Mouse (Mus musculus): ENCODE data around the gene Ppp1r1a. TPM values are rescaled to one million over a fixed set of nuclear protein-coding genes. Genes with fewer than 3 reads are reported as not detected.

The Ppp1r1a gene
- polyA plus RNA-seq, 1 experiment from 2014 or later = 7.1 TPM

DNA sequence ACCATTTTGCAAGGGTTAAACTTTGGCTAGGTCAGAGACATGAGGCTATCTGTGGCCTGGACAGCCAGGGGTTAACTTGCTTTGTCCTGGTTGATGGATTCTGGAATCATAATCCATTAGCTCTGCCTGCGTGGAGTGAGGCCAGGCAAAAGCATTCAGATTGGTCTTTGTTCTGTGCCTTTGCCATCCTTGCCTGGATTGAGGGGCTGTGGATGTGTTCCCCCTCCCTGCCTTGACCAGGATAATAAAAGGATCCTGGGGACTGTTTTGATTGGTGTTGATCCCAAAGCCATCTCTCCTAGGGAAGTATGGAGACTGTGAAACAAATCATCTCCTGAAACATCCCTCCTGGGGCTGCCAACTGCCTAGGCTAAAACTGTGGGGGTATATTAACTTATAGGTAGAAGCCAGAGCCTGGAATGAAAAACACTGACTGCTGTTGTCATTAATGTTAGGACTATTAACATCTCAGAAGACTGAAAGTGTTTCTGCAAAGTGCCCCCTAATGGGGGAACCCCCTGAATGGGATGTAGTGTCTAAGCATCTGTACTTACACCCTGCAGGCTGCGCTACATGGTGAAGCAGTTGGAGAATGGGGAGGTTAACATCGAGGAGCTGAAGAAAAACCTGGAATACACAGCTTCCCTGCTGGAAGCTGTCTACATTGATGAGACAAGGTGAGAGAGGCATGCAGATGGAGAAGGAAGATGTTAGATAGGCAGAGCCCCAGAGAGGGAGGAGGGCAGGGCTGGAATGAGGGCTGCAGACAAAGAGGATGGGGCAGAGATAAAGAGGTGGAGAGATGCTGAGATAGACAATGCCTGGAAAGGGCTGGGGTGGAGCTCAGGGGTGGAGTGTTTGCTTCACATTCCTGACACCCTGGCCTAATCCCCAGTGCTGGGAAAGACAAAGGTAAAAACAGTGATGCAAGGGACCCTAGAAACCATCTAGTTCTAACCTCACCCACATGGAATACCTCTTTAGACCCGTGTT is 18.1 kb downstream of the Ppp1r1a start:
- Histone ChIP-seq H3K4me1 (replicated peaks; ENCODE audit: control insufficient read depth, insufficient read depth) (no peaks in the 10 kb centered on the region), H3K9me3 (ENCODE audit: control insufficient read depth, low read length) (no peaks in the 10 kb centered on the region), H3K36me3 (ENCODE audit: control insufficient read depth, insufficient read depth, low read length) (no peaks in the 10 kb centered on the region), H3K27me3 (ENCODE audit: control insufficient read depth, insufficient read depth, low read length) (no peaks in the 10 kb centered on the region), H3K27ac (replicated peaks) (no peak overlapping the region), H3K4me2 (replicated peaks; ENCODE audit: low read depth) (no peak overlapping the region), H3K4me3 (ENCODE audit: low read depth, low read length) (no peak overlapping the region), H3K9ac (ENCODE audit: low read length) (no peak overlapping the region)
- no peak for DNase-seq (ENCODE audit: low spot score)
- ATAC-seq (ENCODE audit: low FRiP score, low TSS enrichment) = no peak
- TF ChIP-seq EP300 (optimal IDR thresholded peaks at IDR 0.05) (no peak), CTCF (IDR thresholded peaks at IDR 0.05; ENCODE audit: low read depth) (no peak)
- WGBS = 31% methylated on average over 4 of the region's 4 CpGs

- no peak for ATAC-seq (ENCODE audit: low FRiP score, low TSS enrichment)
- 19% methylated on average over 5 of the region's 5 CpGs for WGBS
Observed at GRCm38 (mm10) chr15:103518600-103519385, 19.0 kb downstream of the Ppp1r1a start.

GRCm38 (mm10) chr15:103514914-103515313 is 22.9 kb downstream of the Ppp1r1a start:
- no peak overlapping the region for H3K9ac ChIP-seq (ENCODE audit: low read length)
- H3K27me3 ChIP-seq (ENCODE audit: control insufficient read depth, insufficient read depth, low read length) = no peaks in the 10 kb centered on the region
- no peaks in the 10 kb centered on the region for H3K4me1 ChIP-seq (replicated peaks; ENCODE audit: control insufficient read depth, insufficient read depth)
- H3K9me3 ChIP-seq (ENCODE audit: control insufficient read depth, low read length) = no peaks in the 10 kb centered on the region
- no peak for TF ChIP-seq EP300 (optimal IDR thresholded peaks at IDR 0.05)
- no peak for TF ChIP-seq CTCF (IDR thresholded peaks at IDR 0.05; ENCODE audit: low read depth)
- 30% methylated on average over 3 of the region's 3 CpGs for WGBS
- H3K4me2 ChIP-seq (replicated peaks; ENCODE audit: low read depth) = peak overlapping the region; percentile 42
- no peak for DNase-seq (ENCODE audit: low spot score)
- H3K4me3 ChIP-seq (ENCODE audit: low read depth, low read length) = no peak overlapping the region
- H3K27ac ChIP-seq (replicated peaks) = peak overlapping the region; percentile 75
- no peak; the same call in 1 of the 2 replicates for ATAC-seq (ENCODE audit: low FRiP score, low TSS enrichment)
- H3K36me3 ChIP-seq (ENCODE audit: control insufficient read depth, insufficient read depth, low read length) = no peaks in the 10 kb centered on the region

More at GRCm38 (mm10) chr15:103518600-103519385, 19.0 kb downstream of the Ppp1r1a start:
- DNase-seq (ENCODE audit: low spot score) = no peak
- no peaks in the 10 kb centered on the region for H3K27me3 ChIP-seq (ENCODE audit: control insufficient read depth, insufficient read depth, low read length)
- no peaks in the 10 kb centered on the region for H3K36me3 ChIP-seq (ENCODE audit: control insufficient read depth, insufficient read depth, low read length)
- H3K4me1 ChIP-seq (replicated peaks; ENCODE audit: control insufficient read depth, insufficient read depth) = no peaks in the 10 kb centered on the region
- H3K27ac ChIP-seq (replicated peaks) = no peak overlapping the region
- no peak for TF ChIP-seq EP300 (optimal IDR thresholded peaks at IDR 0.05)
- no peak for TF ChIP-seq CTCF (IDR thresholded peaks at IDR 0.05; ENCODE audit: low read depth)
- H3K9ac ChIP-seq (ENCODE audit: low read length) = no peak overlapping the region
- H3K4me3 ChIP-seq (ENCODE audit: low read depth, low read length) = no peak overlapping the region
- H3K4me2 ChIP-seq (replicated peaks; ENCODE audit: low read depth) = no peak overlapping the region
- H3K9me3 ChIP-seq (ENCODE audit: control insufficient read depth, low read length) = no peaks in the 10 kb centered on the region

DNA sequence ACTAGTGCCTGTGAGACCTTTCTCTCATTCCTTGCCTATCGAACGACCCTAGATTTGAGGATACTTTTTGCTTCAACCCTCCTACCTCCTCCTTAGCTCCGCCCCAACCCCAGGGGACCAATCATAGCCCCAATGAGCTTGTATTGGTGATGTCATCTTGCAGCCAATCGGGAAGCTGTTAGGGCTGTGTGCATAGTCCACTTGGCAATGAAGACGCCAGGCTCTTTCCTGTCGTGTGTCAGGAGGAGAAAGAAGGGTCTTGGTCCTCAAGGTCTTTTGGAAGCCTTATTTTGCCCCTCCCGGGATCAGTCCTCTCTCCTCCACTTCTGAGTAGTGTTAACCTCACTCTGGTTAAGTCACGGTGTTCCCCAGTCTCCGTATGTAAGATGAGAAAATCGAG is 23.7 kb downstream of the Ppp1r1a start:
- peak; percentile 76 for DNase-seq (ENCODE audit: low spot score)
- WGBS = 2% methylated on average over 10 of the region's 10 CpGs
- Histone ChIP-seq H3K9me3 (ENCODE audit: control insufficient read depth, low read length) (no peaks in the 10 kb centered on the region), H3K27me3 (ENCODE audit: control insufficient read depth, insufficient read depth, low read length) (no peaks in the 10 kb centered on the region), H3K4me1 (replicated peaks; ENCODE audit: control insufficient read depth, insufficient read depth) (no peaks in the 10 kb centered on the region; the same call in 1 of the 2 replicates), H3K4me3 (ENCODE audit: low read depth, low read length) (peak overlapping the region; percentile 21; the same call in 1 of the 2 replicates), H3K27ac (replicated peaks) (peak overlapping the region; percentile 75), H3K4me2 (replicated peaks; ENCODE audit: low read depth) (peak overlapping the region; percentile 42), H3K9ac (ENCODE audit: low read length) (no peak overlapping the region), H3K36me3 (ENCODE audit: control insufficient read depth, insufficient read depth, low read length) (no peaks in the 10 kb centered on the region)
- peak; percentile 95 for ATAC-seq (ENCODE audit: low FRiP score, low TSS enrichment)
- TF ChIP-seq CTCF (IDR thresholded peaks at IDR 0.05; ENCODE audit: low read depth) (no peak), EP300 (optimal IDR thresholded peaks at IDR 0.05) (no peak)

DNA sequence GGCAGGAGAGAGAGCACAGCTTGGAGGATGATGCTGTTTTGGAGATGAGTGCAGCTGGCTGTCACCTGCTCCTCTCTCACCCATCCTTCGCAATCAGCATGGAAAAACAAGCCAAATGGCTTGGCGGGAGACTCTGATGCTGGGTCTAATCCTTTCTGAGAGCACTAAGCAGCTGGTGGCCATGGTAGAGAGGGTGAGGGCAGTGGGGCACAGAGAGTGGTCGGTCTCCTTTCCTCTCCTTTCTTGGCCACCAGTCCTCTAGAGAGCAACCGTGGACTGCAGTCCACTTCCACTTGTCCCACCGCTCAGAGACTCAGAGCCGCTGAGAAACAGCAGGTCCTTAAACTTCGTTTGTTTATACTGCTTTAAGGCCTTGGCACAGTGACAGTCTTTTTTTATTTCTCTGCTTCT is 24.2 kb downstream of the Ppp1r1a start:
- Histone ChIP-seq H3K9me3 (ENCODE audit: control insufficient read depth, low read length) (no peaks in the 10 kb centered on the region), H3K9ac (ENCODE audit: low read length) (no peak overlapping the region), H3K4me3 (ENCODE audit: low read depth, low read length) (peak overlapping the region; percentile 21; the same call in 1 of the 2 replicates), H3K27ac (replicated peaks) (peak overlapping the region; percentile 63; the same call in 1 of the 2 replicates), H3K27me3 (ENCODE audit: control insufficient read depth, insufficient read depth, low read length) (no peaks in the 10 kb centered on the region), H3K36me3 (ENCODE audit: control insufficient read depth, insufficient read depth, low read length) (no peaks in the 10 kb centered on the region), H3K4me1 (replicated peaks; ENCODE audit: control insufficient read depth, insufficient read depth) (no peaks in the 10 kb centered on the region; the same call in 1 of the 2 replicates), H3K4me2 (replicated peaks; ENCODE audit: low read depth) (peak overlapping the region; percentile 42)
- TF ChIP-seq CTCF (IDR thresholded peaks at IDR 0.05; ENCODE audit: low read depth) (no peak), EP300 (optimal IDR thresholded peaks at IDR 0.05) (no peak)
- WGBS = 10% methylated on average over 7 of the region's 7 CpGs
- DNase-seq (ENCODE audit: low spot score) (no peak), ATAC-seq (ENCODE audit: low FRiP score, low TSS enrichment) (peak; percentile 55)

Measured in stomach, postnatal 0 days (tissue).